Mouse (Mus musculus) intestine, postnatal 0 days (tissue): Measurements from ENCODE around the gene Pcdh7. TPM values are rescaled to one million over a fixed set of nuclear protein-coding genes. Genes with fewer than 3 reads are reported as not detected.

Experiments used
- ATAC-seq: fragments of 200-750 bp; cut with Nextera tagmentation; 2 replicates; pipeline ENCODE4 v1.8.0; 2017; ENCODE audit warnings: mild to moderate bottlenecking, moderate TSS enrichment, moderate library complexity
- H3K27ac ChIP-seq: fragments of 300-500 bp; sonication (generic); 2 replicates; pipeline ENCODE4 v1.5.1; 2014; ENCODE audit warnings: mild to moderate bottlenecking, low read depth, low read length, moderate library complexity
- H3K27me3 ChIP-seq: fragments of 300-500 bp; sonication (generic); replicated peaks from 2 replicates; pipeline ENCODE4 v1.6.1; 2014; ENCODE audit warnings: low read length, mixed read lengths; ENCODE audit not compliant: control insufficient read depth, insufficient read depth
- H3K36me3 ChIP-seq: fragments of 300-500 bp; sonication (generic); 2 replicates; pipeline ENCODE4 v1.6.1; 2014; ENCODE audit warnings: mild to moderate bottlenecking, moderate library complexity; ENCODE audit not compliant: control insufficient read depth, insufficient read depth
- H3K4me1 ChIP-seq: fragments of 300-500 bp; sonication (generic); replicated peaks from 2 replicates; pipeline ENCODE4 v1.6.1; 2014; ENCODE audit warnings: antibody characterized with exemption, low read length, mixed read lengths; ENCODE audit not compliant: control insufficient read depth, insufficient read depth
- H3K4me2 ChIP-seq: fragments of 300-500 bp; sonication (generic); replicated peaks from 2 replicates; pipeline ENCODE4 v1.6.1; 2014; ENCODE audit warnings: low read depth, mild to moderate bottlenecking, moderate library complexity
- H3K4me3 ChIP-seq: fragments of 300-500 bp; sonication (generic); 2 replicates; pipeline ENCODE4 v1.5.1; 2014; ENCODE audit warnings: low read depth, low read length
- H3K9ac ChIP-seq: fragments of 300-500 bp; sonication (generic); 2 replicates; pipeline ENCODE4 v1.6.1; 2014; ENCODE audit warnings: mild to moderate bottlenecking, low read depth, low read length
- H3K9me3 ChIP-seq: fragments of 300-500 bp; sonication (generic); 2 replicates; pipeline ENCODE4 v1.6.1; 2016; ENCODE audit warnings: mixed run types; ENCODE audit not compliant: control insufficient read depth
- CTCF ChIP-seq: sonication (generic); IDR thresholded peaks from 2 replicates; pipeline ENCODE4 v1.5.1; 2016; ENCODE audit warnings: low read depth, mild to moderate bottlenecking, control low read depth, antibody characterized with exemption, moderate library complexity
- WGBS: fragments of 180-500 bp; shearing (Covaris S2); extraction: QIAGEN DNeasy Blood & Tissue Kit; methylation state at CpG from one replicate; pipeline ENCODE4 v1.1.7; 2014; 5-methylcytosine and 5-hydroxymethylcytosine counted together
- polyA plus RNA-seq: library from polyadenylated mRNA; unstranded; fragments of >200 nt; fragmentation: Nextera tagmentation; extraction: Ambion mirVana; gene quantifications from 2 replicates; pipeline ENCODE4 v1.2.1, GENCODE M21; 2015

Gene Pcdh7
- polyA plus RNA-seq, 1 experiment from 2014 or later, result 3.8 TPM

GRCm38 (mm10) chr5:57770364-57770763, 52.6 kb downstream of the Pcdh7 start:
- H3K9ac ChIP-seq, result no peak overlapping the region
- no peak overlapping the region for H3K4me2 ChIP-seq
- WGBS, result 88% methylated on average over 3 of the region's 3 CpGs
- no peak overlapping the region for H3K4me3 ChIP-seq
- H3K4me1 ChIP-seq, result no peaks in the 10 kb centered on the region
- ATAC-seq, result no peak
- TF ChIP-seq CTCF, result no peak
- H3K36me3 ChIP-seq, result no peaks in the 10 kb centered on the region
- H3K27ac ChIP-seq, result no peak overlapping the region
- no peaks in the 10 kb centered on the region for H3K9me3 ChIP-seq
- no peaks in the 10 kb centered on the region for H3K27me3 ChIP-seq

- no peak for TF ChIP-seq CTCF
- H3K27ac ChIP-seq, result no peak overlapping the region
- H3K4me2 ChIP-seq, result no peak overlapping the region
- H3K27me3 ChIP-seq, result no peaks in the 10 kb centered on the region
- WGBS, result 92% methylated on average over 6 of the region's 6 CpGs
- H3K9ac ChIP-seq, result no peak overlapping the region
- no peak overlapping the region for H3K4me3 ChIP-seq
- no peak for ATAC-seq
- H3K4me1 ChIP-seq, result no peaks in the 10 kb centered on the region
- H3K36me3 ChIP-seq, result no peaks in the 10 kb centered on the region
- no peaks in the 10 kb centered on the region for H3K9me3 ChIP-seq
Observed at GRCm38 (mm10) chr5:57771122-57771521, 53.4 kb downstream of the Pcdh7 start.

- Histone ChIP-seq H3K9me3 (no peaks in the 10 kb centered on the region), H3K36me3 (no peaks in the 10 kb centered on the region), H3K27me3 (no peaks in the 10 kb centered on the region), H3K4me3 (no peak overlapping the region), H3K9ac (no peak overlapping the region), H3K4me2 (no peak overlapping the region), H3K27ac (no peak overlapping the region), H3K4me1 (no peaks in the 10 kb centered on the region)
- WGBS, result 74% methylated on average over 3 of the region's 3 CpGs
- no peak for ATAC-seq
- TF ChIP-seq CTCF, result no peak
Observed at GRCm38 (mm10) chr5:57772711-57773110, 54.9 kb downstream of the Pcdh7 start.

- WGBS, result 87% methylated on average over 2 of the region's 2 CpGs
- no peak for ATAC-seq
- TF ChIP-seq CTCF, result no peak
Observed at GRCm38 (mm10) chr5:57774496-57774895, 56.7 kb downstream of the Pcdh7 start.

GRCm38 (mm10) chr5:57778093-57778492, 60.3 kb downstream of the Pcdh7 start:
- WGBS, result 48% methylated on average over 3 of the region's 3 CpGs
- no peak for ATAC-seq
- no peak overlapping the region for H3K4me2 ChIP-seq
- H3K4me1 ChIP-seq, result no peaks in the 10 kb centered on the region
- H3K36me3 ChIP-seq, result no peaks in the 10 kb centered on the region
- H3K9me3 ChIP-seq, result no peaks in the 10 kb centered on the region
- no peak overlapping the region for H3K9ac ChIP-seq
- no peak for TF ChIP-seq CTCF
- H3K27me3 ChIP-seq, result no peaks in the 10 kb centered on the region
- no peak overlapping the region for H3K4me3 ChIP-seq
- H3K27ac ChIP-seq, result no peak overlapping the region

More at GRCm38 (mm10) chr5:57774496-57774895, 56.7 kb downstream of the Pcdh7 start:
- H3K4me2 ChIP-seq, result no peak overlapping the region
- H3K27ac ChIP-seq, result no peak overlapping the region
- no peaks in the 10 kb centered on the region for H3K4me1 ChIP-seq
- no peaks in the 10 kb centered on the region for H3K9me3 ChIP-seq
- no peak overlapping the region for H3K4me3 ChIP-seq
- H3K36me3 ChIP-seq, result no peaks in the 10 kb centered on the region
- no peak overlapping the region for H3K9ac ChIP-seq
- no peaks in the 10 kb centered on the region for H3K27me3 ChIP-seq

- no peaks in the 10 kb centered on the region for H3K9me3 ChIP-seq
- H3K27me3 ChIP-seq, result no peaks in the 10 kb centered on the region
- no peak overlapping the region for H3K9ac ChIP-seq
- H3K4me1 ChIP-seq, result no peaks in the 10 kb centered on the region
- H3K36me3 ChIP-seq, result no peaks in the 10 kb centered on the region
- no peak overlapping the region for H3K27ac ChIP-seq
- H3K4me2 ChIP-seq, result no peak overlapping the region
- no peak overlapping the region for H3K4me3 ChIP-seq
- ATAC-seq, result no peak
- no peak for TF ChIP-seq CTCF
Observed at GRCm38 (mm10) chr5:57779951-57780350, 62.2 kb downstream of the Pcdh7 start.

GRCm38 (mm10) chr5:57780574-57780973, 62.8 kb downstream of the Pcdh7 start:
- ATAC-seq, result no peak
- Histone ChIP-seq H3K4me3 (no peak overlapping the region), H3K4me1 (no peaks in the 10 kb centered on the region), H3K9ac (no peak overlapping the region), H3K27me3 (no peaks in the 10 kb centered on the region), H3K4me2 (no peak overlapping the region), H3K27ac (no peak overlapping the region), H3K36me3 (no peaks in the 10 kb centered on the region), H3K9me3 (no peaks in the 10 kb centered on the region)
- no peak for TF ChIP-seq CTCF
- 84% methylated on average over 4 of the region's 4 CpGs for WGBS
